Mouse (Mus musculus) CH12.LX (cell line): ENCODE data around the gene Tirap.

Source experiments
- CTCF ChIP-seq, 2 experiments: IDR thresholded peaks in 1 of 2; conservative IDR thresholded peaks in 1 of 2; 2 replicates each; pipeline ENCODE4 v1.5.1; 2011 to 2012; ENCODE audit warnings: low read depth in 2 of 2, low read length in 2 of 2, improper control_type of control experiment in 1 of 2, inconsistent platforms in 1 of 2, mild to moderate bottlenecking in 1 of 2, moderate library complexity in 1 of 2
- ETS1 ChIP-seq: conservative IDR thresholded peaks from 2 replicates; pipeline ENCODE4 v1.6.1; 2012; ENCODE audit warnings: low read depth, mild to moderate bottlenecking, inconsistent platforms, low read length, improper control_type of control experiment, moderate library complexity
- JUND ChIP-seq: conservative IDR thresholded peaks from 2 replicates; pipeline ENCODE4 v1.6.1; 2011; ENCODE audit warnings: low read depth, low read length, improper control_type of control experiment
- MXI1 ChIP-seq: IDR thresholded peaks from 2 replicates; pipeline ENCODE4 v1.6.1; 2011; ENCODE audit warnings: mild to moderate bottlenecking, low read depth, low read length, improper control_type of control experiment

- TF ChIP-seq JUND (no peak), CTCF (conservative IDR thresholded peaks at IDR 0.05 in 1 of 2, IDR thresholded peaks at IDR 0.05 in 1 of 2; ENCODE audit: low read depth in 2 of 2, low read length in 2 of 2) (no peak), MXI1 (no peak), ETS1 (no peak)
Measured at GRCm38 (mm10) chr9:35164142-35164874, 35.8 kb downstream of the Tirap start.
